Mouse (Mus musculus): ENCODE measurements around the gene Gm10300.

DNA sequence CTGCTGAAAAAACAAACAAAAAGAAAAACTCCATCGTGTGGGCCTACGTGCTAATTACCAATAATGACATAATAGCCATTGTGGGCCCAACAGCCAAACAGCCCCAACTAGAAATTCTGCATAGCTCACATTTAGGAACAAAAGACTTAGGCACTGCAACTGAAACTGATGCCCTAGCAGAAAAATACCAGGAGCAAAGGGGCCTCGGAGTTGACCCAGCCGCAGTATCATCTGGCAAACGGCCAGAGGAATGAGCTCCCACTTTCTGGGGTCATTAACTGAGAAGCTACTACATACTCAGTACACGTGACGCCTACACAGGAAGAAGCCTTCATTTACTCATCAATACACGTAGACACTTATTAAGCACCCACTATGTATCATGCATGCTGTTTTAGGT is 12.2 kb upstream of the Gm10300 start:
- TF ChIP-seq CTCF (IDR thresholded peaks at IDR 0.05) (no peak), EP300 (IDR thresholded peaks at IDR 0.05) (no peak)

All from lung, postnatal 0 days (tissue).